Mouse (Mus musculus) heart, postnatal 0 days (tissue): Measurements from ENCODE around the gene Gnai3.

Experiments used
- CTCF ChIP-seq: IDR thresholded peaks from 2 replicates; pipeline ENCODE4 v1.5.1; 2016; ENCODE audit warnings: antibody characterized with exemption, control low read depth, low read depth
- EP300 ChIP-seq: IDR thresholded peaks from 2 replicates; pipeline ENCODE4 v1.6.1; 2016; ENCODE audit warnings: antibody characterized with exemption, low read depth

- TF ChIP-seq EP300 (no peak), CTCF (no peak)
Observed at GRCm38 (mm10) chr3:108096726-108097125, 49.2 kb downstream of the Gnai3 start.
